Mouse (Mus musculus) liver, adult 2 months (tissue): ENCODE results near the gene Zfp106. TPM values are rescaled to one million over a fixed set of nuclear protein-coding genes. Genes with fewer than 3 reads are reported as not detected.
"Not testable (repeated sequence)": the region's sequence is repeated elsewhere in the genome, so short reads cannot be mapped to it uniquely, and the experiment has no call there.

Experiments used
- DNase-seq: peaks from one replicate; pipeline ENCODE4 v3.0.0-alpha.2; 2011; ENCODE audit warnings: low read depth, low spot score; ENCODE audit errors: extremely low read depth
- H3K27ac ChIP-seq: fragments of 200-500 bp; replicated peaks from 2 replicates; pipeline ENCODE4 v1.5.1; 2012; ENCODE audit warnings: low read depth, mild to moderate bottlenecking, control low read depth, inconsistent platforms, low read length; ENCODE audit not compliant: insufficient read depth
- H3K27me3 ChIP-seq: fragments of 200-500 bp; 2 replicates; pipeline ENCODE4 v1.6.1; 2012; ENCODE audit warnings: mild to moderate bottlenecking, moderate library complexity, low read length, inconsistent platforms; ENCODE audit not compliant: control insufficient read depth, insufficient read depth
- H3K36me3 ChIP-seq: fragments of 200-500 bp; 2 replicates; pipeline ENCODE4 v1.6.1; 2012; ENCODE audit warnings: low read length, inconsistent platforms; ENCODE audit not compliant: control insufficient read depth, insufficient read depth
- H3K4me1 ChIP-seq: fragments of 200-500 bp; 2 replicates; pipeline ENCODE4 v1.6.1; 2011; ENCODE audit warnings: low read length; ENCODE audit not compliant: control insufficient read depth, insufficient read depth
- H3K4me3 ChIP-seq: fragments of 200-500 bp; 2 replicates; pipeline ENCODE4 v1.5.1; 2011; ENCODE audit warnings: low read depth, mild to moderate bottlenecking, control low read depth, low read length, moderate library complexity; ENCODE audit not compliant: insufficient read depth
- H3K79me2 ChIP-seq: fragments of 200-500 bp; 2 replicates; pipeline ENCODE4 v1.6.1; 2012; ENCODE audit warnings: inconsistent platforms, mild to moderate bottlenecking, low read length, moderate library complexity; ENCODE audit not compliant: control insufficient read depth, insufficient read depth
- H3K9ac ChIP-seq: fragments of 200-500 bp; 2 replicates; pipeline ENCODE4 v1.6.1; 2012; ENCODE audit warnings: low read depth, mild to moderate bottlenecking, control low read depth, inconsistent platforms, low read length
- CTCF ChIP-seq: fragments of 200-500 bp; IDR thresholded peaks from 2 replicates; pipeline ENCODE4 v1.5.1; 2011; ENCODE audit warnings: low read depth, low read length, control low read depth
- POLR2A ChIP-seq: fragments of 200-500 bp; IDR thresholded peaks from 2 replicates; pipeline ENCODE4 v1.6.1; 2011; ENCODE audit warnings: low read length, control low read depth; ENCODE audit not compliant: insufficient read depth; ENCODE audit errors: extremely low read depth
- WGBS: fragments of 180-500 bp; shearing (Covaris S2); methylation state at CpG from one replicate; pipeline ENCODE4 v1.1.7; 2018; 5-methylcytosine and 5-hydroxymethylcytosine counted together
- polyA plus RNA-seq: library from polyadenylated mRNA; depleted of rRNA; stranded (reverse); fragments of >200 nt; gene quantifications from 2 replicates; pipeline ENCODE4 v1.2.3, GENCODE M21; 2012
- total RNA-seq: library from RNA; depleted of rRNA; stranded (reverse); fragments of >200 nt; gene quantifications from 2 replicates; pipeline ENCODE4 v1.2.3, GENCODE M21; 2014

Zfp106 gene
- total and polyA plus RNA-seq, 2 experiments = 30.1 to 34.6 TPM

- Histone ChIP-seq H3K9ac (no peak overlapping the region), H3K79me2 (peaks cover 20% of the 10 kb centered on the region; the same call in 1 of the 2 replicates), H3K27me3 (no peaks in the 10 kb centered on the region), H3K36me3 (peaks cover 10% of the 10 kb centered on the region; the same call in 1 of the 2 replicates), H3K4me1 (peaks cover 10% of the 10 kb centered on the region), H3K27ac (no peak overlapping the region), H3K4me3 (no peak overlapping the region)
- TF ChIP-seq CTCF (no peak), POLR2A (no peak)
- DNase-seq = peak; percentile 42
- WGBS = 87% methylated on average over 3 of the region's 3 CpGs
These were observed 7.4 kb upstream of the Zfp106 start for GRCm38 (mm10) chr2:120571081-120571480.

GRCm38 (mm10) chr2:120567798-120568320 lies 4.2 kb upstream of the Zfp106 start:
- peak overlapping the region; percentile 90 for H3K27ac ChIP-seq
- TF ChIP-seq CTCF (no peak), POLR2A (no peak)
- no peaks in the 10 kb centered on the region for H3K27me3 ChIP-seq
- H3K9ac ChIP-seq = peak overlapping the region; percentile 88
- under 1% methylated on average over 22 of the region's 22 CpGs for WGBS
- peak overlapping the region; percentile 63 for H3K4me3 ChIP-seq
- H3K4me1 ChIP-seq = peaks cover 9% of the 10 kb centered on the region
- H3K36me3 ChIP-seq = peaks cover 10% of the 10 kb centered on the region; the same call in 1 of the 2 replicates
- peak; percentile 71 for DNase-seq
- peaks cover 14% of the 10 kb centered on the region; the same call in 1 of the 2 replicates for H3K79me2 ChIP-seq

- H3K27me3 ChIP-seq = no peaks in the 10 kb centered on the region
- H3K79me2 ChIP-seq = peaks cover 15% of the 10 kb centered on the region; the same call in 1 of the 2 replicates
- H3K27ac ChIP-seq = peak within 1 kb of the TSS; percentile 90
- H3K4me1 ChIP-seq = peaks cover 9% of the 10 kb centered on the region
- DNase-seq = peak; percentile 90
- peaks cover 7% of the 10 kb centered on the region; the same call in 1 of the 2 replicates for H3K36me3 ChIP-seq
- H3K4me3 ChIP-seq = peak within 1 kb of the TSS; percentile 63
- peak within 1 kb of the TSS; percentile 88 for H3K9ac ChIP-seq
- WGBS = 2% methylated on average over 42 of the region's 42 CpGs
- TF ChIP-seq CTCF (no peak), POLR2A (peak; percentile 77)
These were observed 3.5 kb upstream of the Zfp106 start, which contains the start of gene Snap23 for GRCm38 (mm10) chr2:120566886-120567797. Gene Snap23 (plus strand): TSS chr2:120567671.

- no peak for DNase-seq
- H3K4me3 ChIP-seq = no peak overlapping the region
- peaks cover 3% of the 10 kb centered on the region; the same call in 1 of the 2 replicates for H3K36me3 ChIP-seq
- WGBS = 69% methylated on average over 2 of the region's 2 CpGs
- H3K27me3 ChIP-seq = no peaks in the 10 kb centered on the region
- H3K9ac ChIP-seq = no peak overlapping the region
- H3K27ac ChIP-seq = no peak overlapping the region
- H3K79me2 ChIP-seq = peaks cover 19% of the 10 kb centered on the region
- peaks cover 10% of the 10 kb centered on the region for H3K4me1 ChIP-seq
- TF ChIP-seq CTCF (no peak), POLR2A (no peak)
These were observed 1.7 kb upstream of the Zfp106 start for GRCm38 (mm10) chr2:120565363-120565762.

- Histone ChIP-seq H3K4me1 (peaks cover 10% of the 10 kb centered on the region), H3K79me2 (peaks cover 24% of the 10 kb centered on the region)
- DNase-seq, H3K27me3 ChIP-seq, H3K36me3 ChIP-seq, H3K27ac ChIP-seq, H3K9ac ChIP-seq, H3K4me3 ChIP-seq: not testable (repeated sequence)
- WGBS = 92% methylated on average over 4 of the region's 4 CpGs
These were observed 1.0 kb upstream of the Zfp106 start for GRCm38 (mm10) chr2:120564548-120565188.
